Mouse (Mus musculus) thymus, adult 2 months (tissue): ENCODE measurements around the gene Saxo1.

Experiments
- CTCF ChIP-seq: fragments of 200-500 bp; IDR thresholded peaks from 2 replicates; pipeline ENCODE4 v1.5.1; 2012; ENCODE audit warnings: mild to moderate bottlenecking, control low read depth, low read length, moderate library complexity, borderline replicate concordance; ENCODE audit not compliant: control insufficient read depth, poor library complexity, insufficient read depth; ENCODE audit errors: extremely low read depth
- POLR2A ChIP-seq: fragments of 200-500 bp; IDR thresholded peaks from 2 replicates; pipeline ENCODE4 v1.6.1; 2012; ENCODE audit warnings: mild to moderate bottlenecking, low read length, control low read depth, moderate library complexity; ENCODE audit not compliant: control insufficient read depth, poor library complexity, insufficient read depth; ENCODE audit errors: extremely low read depth

- no peak for TF ChIP-seq CTCF
- no peak for TF ChIP-seq POLR2A
These were observed 132.5 kb downstream of the Saxo1 start for GRCm38 (mm10) chr4:86425581-86425980.
